Mouse (Mus musculus): ENCODE data around the gene Grip1. TPM values are rescaled to one million over a fixed set of nuclear protein-coding genes. Genes with fewer than 3 reads are reported as not detected.
"Not testable (repeated sequence)": the region's sequence is repeated elsewhere in the genome, so short reads cannot be mapped to it uniquely, and the experiment has no call there.

Gene Grip1
- total RNA-seq, 2 experiments from 2014 or later: 16.6 to 17.8 TPM

GRCm38 (mm10) chr10:120035211-120035733, 581.6 kb downstream of the Grip1 start:
- DNase-seq (ENCODE audit: low spot score in 2 of 2): no peak

- no peak for DNase-seq (ENCODE audit: low spot score in 2 of 2)
These were observed 582.2 kb downstream of the Grip1 start for GRCm38 (mm10) chr10:120035824-120036223.

DNA sequence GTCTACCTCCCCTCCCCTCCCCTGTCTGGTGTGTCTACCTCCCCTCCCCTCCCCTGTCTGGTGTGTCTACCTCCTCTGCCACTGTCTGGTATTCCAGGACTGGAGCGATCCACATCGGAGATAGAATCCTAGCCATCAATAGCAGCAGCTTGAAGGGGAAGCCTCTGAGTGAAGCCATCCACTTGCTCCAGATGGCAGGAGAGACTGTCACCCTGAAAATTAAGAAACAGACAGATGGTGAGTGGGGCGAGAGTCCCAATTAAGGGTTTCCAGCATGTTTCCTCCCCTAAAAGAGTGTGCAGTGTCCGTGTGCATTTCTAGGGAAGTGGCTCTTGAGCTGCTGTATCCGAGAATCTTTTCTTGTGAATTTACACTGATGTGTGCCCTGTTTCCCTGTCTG, 584.6 kb downstream of the Grip1 start:
- DNase-seq (ENCODE audit: low spot score in 2 of 2): peak; percentile 53 to 71

GRCm38 (mm10) chr10:120044237-120044636, 590.6 kb downstream of the Grip1 start:
- DNase-seq (ENCODE audit: low spot score in 2 of 2): no peak

- DNase-seq (ENCODE audit: low spot score in 2 of 2): no peak
These were observed 591.1 kb downstream of the Grip1 start for GRCm38 (mm10) chr10:120044714-120045234.

- DNase-seq (ENCODE audit: low spot score in 2 of 2): no peak
These were observed 607.1 kb downstream of the Grip1 start for GRCm38 (mm10) chr10:120060579-120061237.

DNA sequence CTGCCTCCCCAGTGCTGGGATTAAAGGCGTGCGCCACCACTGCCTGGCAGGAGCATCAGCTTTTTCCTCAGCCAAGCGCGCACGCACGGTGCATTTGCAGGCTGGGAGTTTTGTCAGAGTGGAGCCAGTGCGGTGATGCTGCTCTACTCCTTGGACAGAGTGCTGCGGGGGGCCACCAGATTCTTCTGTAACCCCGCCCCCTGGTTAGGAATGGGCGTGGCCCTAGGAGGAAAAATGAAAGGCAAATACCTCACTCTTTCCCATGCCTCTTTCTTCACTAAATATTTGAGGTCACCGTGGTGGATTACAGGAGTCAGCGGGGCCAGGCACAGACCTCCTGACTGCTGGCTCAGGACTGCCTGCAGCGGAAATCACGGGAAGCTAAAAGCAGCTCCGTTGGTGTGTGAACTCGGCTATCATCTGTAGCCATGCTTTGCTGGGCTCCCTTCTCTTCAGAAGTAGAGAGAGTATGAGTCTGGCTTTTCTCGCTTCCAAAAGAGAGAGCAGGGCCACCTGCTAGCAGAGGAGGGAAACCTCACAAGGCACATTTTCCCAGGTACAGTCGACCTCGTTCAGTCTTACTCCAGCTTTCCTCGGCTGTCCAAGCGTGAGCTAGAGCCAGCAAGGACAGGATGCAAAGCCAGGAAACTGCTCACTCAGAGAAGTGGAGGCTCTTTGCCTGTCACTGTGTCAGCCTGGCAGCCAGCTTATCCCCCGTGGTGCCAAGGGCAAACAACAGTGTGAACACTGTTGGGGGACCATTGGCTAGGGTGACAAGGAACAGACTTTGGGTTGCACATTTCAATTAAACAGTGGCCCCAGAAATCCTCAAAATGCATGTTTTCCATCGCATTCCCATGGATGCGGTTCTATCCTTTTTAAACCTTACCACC, 607.9 kb downstream of the Grip1 start:
- no peak for DNase-seq (ENCODE audit: low spot score in 2 of 2)

DNA sequence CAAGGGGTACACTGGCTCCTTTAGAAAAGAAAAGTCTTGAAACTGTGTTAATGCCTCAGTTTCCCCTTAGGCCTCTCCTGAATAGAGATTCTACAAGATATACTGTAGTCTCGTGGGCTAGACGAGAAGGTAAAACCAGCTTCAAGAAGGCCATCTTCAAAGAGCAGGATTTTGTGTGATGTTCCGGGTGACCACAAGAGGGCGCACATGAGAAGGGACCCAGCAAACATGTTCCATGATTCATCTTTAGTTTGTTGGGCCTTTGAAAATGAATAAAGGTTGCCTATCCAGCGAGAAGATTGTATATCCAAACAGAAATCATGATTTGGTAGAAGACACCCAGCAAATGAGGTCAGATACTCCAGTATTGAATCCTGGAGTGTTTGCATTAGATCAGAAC, 610.8 kb downstream of the Grip1 start:
- DNase-seq (ENCODE audit: low spot score in 2 of 2): peak; percentile 62 to 64

DNA sequence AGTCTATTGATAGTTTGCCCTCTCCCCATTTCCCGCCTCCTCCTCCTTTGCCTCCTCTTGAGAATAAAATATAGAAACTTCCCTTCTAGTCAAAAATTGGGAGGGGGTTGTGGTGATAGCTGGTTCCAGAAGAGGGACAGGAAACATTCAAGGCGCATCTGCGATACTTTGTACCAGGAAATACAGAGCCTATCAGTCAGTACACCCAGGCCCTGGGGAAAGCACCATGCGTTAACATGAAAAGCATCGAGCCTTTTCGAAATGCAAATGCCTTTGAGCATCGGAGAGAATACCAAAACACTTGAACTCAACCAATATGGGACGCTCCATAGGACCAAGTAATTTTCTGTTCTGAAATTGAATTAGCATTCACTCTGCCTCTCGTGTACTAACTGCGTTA, 612.7 kb downstream of the Grip1 start:
- DNase-seq (ENCODE audit: low spot score in 2 of 2): no peak

- DNase-seq (ENCODE audit: low spot score in 2 of 2): no peak
These were observed 624.2 kb downstream of the Grip1 start for GRCm38 (mm10) chr10:120077850-120078249.

GRCm38 (mm10) chr10:120092548-120092947, 638.9 kb downstream of the Grip1 start:
- DNase-seq (ENCODE audit: low spot score in 2 of 2): no peak

GRCm38 (mm10) chr10:120095136-120095535, 641.5 kb downstream of the Grip1 start:
- no peak for DNase-seq (ENCODE audit: low spot score in 2 of 2)

DNA sequence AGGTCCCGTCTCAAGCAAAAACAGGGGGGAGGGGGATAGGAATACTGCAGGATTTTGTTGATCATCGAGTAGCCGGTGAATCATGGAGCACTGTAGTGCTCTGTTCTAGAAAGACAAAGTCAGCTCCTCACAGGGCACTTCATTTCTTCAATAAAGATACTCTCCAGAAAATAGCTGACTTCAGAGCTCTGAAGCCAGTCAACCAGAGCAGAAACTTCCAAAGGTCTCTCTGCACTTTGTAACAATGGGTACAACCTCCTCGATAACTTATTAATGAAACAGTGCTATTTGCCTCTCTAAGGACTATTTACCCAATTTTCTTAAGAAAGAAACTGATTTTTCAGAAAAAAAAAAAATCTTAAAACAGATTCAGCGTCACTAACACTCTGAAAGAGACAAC, 642.1 kb downstream of the Grip1 start:
- no peak for DNase-seq (ENCODE audit: low spot score in 2 of 2)

- no peak for DNase-seq (ENCODE audit: low spot score in 2 of 2)
These were observed 643.9 kb downstream of the Grip1 start for GRCm38 (mm10) chr10:120097564-120097963.

DNA sequence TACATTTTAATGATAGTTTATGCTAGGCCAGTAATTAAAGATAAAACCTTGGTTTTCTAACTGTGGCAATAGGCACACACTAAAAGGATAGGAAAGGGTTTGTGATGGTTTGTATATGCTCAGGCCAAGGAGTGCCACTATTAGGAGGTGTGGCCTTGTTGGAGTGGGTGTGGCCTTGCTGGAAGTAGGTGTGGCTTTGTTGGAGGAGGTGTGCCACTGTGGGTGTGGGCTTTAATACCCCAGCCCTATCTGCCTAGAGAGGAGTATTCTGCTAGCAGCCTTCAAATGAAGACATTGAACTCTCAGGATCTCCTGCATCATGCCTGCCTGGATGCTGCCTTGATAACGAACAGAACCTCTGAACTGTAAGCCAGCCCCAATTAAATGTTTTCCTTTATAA, 647.2 kb downstream of the Grip1 start:
- no peak for DNase-seq (ENCODE audit: low spot score in 2 of 2)

DNA sequence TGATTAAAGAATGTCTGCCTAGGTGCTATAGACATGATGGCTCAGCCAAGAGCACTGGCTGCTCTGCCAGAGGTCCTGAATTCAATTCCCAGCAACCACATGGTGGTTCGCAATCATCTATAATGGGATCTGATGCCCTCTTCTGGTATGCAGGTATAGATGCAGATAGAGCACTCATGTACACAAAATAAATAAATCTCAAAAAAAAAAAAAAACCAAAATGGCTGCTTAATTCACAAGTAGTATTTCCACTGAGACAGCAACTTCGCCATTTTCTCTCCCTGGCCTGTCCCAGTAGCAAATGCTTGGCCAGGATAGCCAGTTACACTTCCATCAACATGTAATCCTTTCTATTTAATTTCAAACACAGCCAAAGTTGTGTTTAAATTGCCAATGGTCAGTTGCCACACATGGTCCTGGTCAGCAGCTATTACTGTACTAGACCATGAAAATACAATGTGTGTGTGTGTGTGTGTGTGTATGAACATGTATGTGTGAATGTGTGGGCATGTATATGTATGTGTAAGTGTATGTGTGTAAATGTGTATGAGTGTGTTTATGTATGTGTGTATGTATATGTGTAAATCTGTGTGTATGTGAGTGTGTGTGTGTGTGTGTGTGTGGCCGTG, 658.2 kb downstream of the Grip1 start:
- DNase-seq (ENCODE audit: low spot score in 2 of 2): no peak

DNA sequence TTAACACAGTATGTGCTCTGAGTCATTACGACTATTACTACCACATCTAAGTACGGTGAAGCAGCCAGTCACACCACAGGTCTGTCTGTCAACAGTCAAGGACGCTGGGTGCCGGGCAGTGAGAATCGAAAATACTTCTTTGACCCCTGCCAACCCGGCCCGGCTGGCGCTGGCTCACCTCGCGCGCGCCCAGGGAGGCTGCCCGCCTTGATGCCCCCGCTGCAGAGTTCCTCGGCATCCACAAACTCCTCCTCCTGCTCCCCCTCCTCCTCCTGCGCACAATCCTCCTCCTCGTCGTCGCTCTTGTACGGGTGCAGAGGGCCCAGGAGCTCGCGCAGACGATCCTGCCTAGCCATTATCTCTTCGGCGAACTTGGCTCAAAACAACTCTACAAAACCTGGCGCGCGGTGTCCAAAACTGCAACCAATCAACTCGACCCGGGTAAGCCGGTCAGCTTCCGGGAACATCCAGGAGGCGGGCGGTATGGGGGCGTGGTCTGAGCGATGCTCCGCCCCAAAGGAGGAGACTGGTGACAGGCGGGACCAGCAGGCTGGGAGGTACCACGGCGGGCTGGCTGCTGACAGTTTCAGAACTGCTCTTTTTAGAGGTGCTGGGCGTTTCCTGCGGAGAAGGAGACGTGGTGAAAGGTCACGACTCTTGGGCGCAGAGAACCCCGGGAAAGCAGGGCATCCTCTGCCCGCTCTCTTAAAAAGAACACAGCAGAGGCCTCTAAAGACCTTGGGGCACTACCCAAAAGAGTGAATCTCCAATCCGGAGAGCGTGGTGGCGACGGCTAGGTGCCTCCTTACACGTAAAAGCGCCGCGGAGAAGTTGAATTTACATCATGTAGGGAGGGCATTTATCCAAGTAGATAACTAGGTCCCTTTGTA, 659.1 kb downstream of the Grip1 start, which contains the start of gene Helb:
Gene Helb (minus strand): TSS at position 481 of the 890 bp plus-strand sequence.
- peak; percentile 95 for DNase-seq (ENCODE audit: low spot score in 2 of 2)

GRCm38 (mm10) chr10:120113482-120113881, 659.9 kb downstream of the Grip1 start:
- DNase-seq (ENCODE audit: low spot score in 2 of 2): not testable (repeated sequence)

DNA sequence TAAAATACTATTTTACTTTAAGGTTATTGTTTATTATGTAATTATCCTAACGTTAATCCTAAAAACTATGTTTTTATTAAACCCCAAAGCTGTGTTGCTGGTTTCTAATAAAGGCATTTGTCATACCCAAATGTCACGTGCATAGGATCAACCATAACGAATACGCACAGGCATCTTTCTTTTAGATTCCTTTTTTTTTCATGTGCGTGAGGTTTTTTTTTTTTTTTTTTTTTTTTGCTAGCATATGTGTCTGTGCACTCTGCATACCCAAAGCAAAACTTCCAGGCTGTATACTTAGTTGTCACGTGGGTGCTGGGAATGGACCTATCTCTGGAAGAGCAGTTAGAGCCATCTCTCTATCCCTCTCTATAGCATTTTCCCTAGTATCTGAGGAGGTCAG, 660.4 kb downstream of the Grip1 start:
- no peak for DNase-seq (ENCODE audit: low spot score in 2 of 2)

GRCm38 (mm10) chr10:120114493-120114892, 660.9 kb downstream of the Grip1 start:
- DNase-seq (ENCODE audit: low spot score in 2 of 2): no peak
